Mouse (Mus musculus) retina, embryonic 14.5 days (tissue): Measurements from ENCODE around the gene Ttc41.
A peak's percentile ranks its signal among the peaks of the same experiment; 100 is the strongest.

Source experiments
- DNase-seq: peaks from one replicate; pipeline ENCODE4 v3.0.0-alpha.2; 2015; ENCODE audit warnings: low spot score

Gene Ttc41

GRCm38 (mm10) chr10:86755816-86756502 lies 50.3 kb downstream of the Ttc41 start:
- no peak for DNase-seq

GRCm38 (mm10) chr10:86757724-86758123 lies 52.1 kb downstream of the Ttc41 start:
- no peak for DNase-seq

- DNase-seq, result no peak
Measured at GRCm38 (mm10) chr10:86758211-86758610, 52.6 kb downstream of the Ttc41 start.

GRCm38 (mm10) chr10:86761236-86761635 lies 55.6 kb downstream of the Ttc41 start:
- no peak for DNase-seq

GRCm38 (mm10) chr10:86761722-86762383 lies 56.2 kb downstream of the Ttc41 start:
- no peak for DNase-seq

- no peak for DNase-seq
Measured at GRCm38 (mm10) chr10:86762384-86762730, 56.7 kb downstream of the Ttc41 start.

- no peak for DNase-seq
Measured at GRCm38 (mm10) chr10:86763672-86764071, 58.1 kb downstream of the Ttc41 start, which contains the start of gene Gm49358. Gene Gm49358, plus strand, starts transcription at chr10:86763972.

- no peak for DNase-seq
Measured at GRCm38 (mm10) chr10:86765344-86765966, 59.8 kb downstream of the Ttc41 start.

- DNase-seq, result no peak
Measured at GRCm38 (mm10) chr10:86769216-86769615, 63.6 kb downstream of the Ttc41 start.

GRCm38 (mm10) chr10:86769797-86770196 lies 64.2 kb downstream of the Ttc41 start:
- no peak for DNase-seq

GRCm38 (mm10) chr10:86771701-86772100 lies 66.1 kb downstream of the Ttc41 start:
- no peak for DNase-seq

- no peak for DNase-seq
Measured at GRCm38 (mm10) chr10:86772231-86772631, 66.6 kb downstream of the Ttc41 start.

- no peak for DNase-seq
Measured at GRCm38 (mm10) chr10:86773360-86773759, 67.7 kb downstream of the Ttc41 start.

GRCm38 (mm10) chr10:86776281-86776680 lies 70.7 kb downstream of the Ttc41 start:
- DNase-seq, result no peak

GRCm38 (mm10) chr10:86777614-86778319 lies 72.2 kb downstream of the Ttc41 start:
- DNase-seq, result no peak

- DNase-seq, result peak; percentile 96
Measured at GRCm38 (mm10) chr10:86778398-86779116, 72.9 kb downstream of the Ttc41 start, which contains the start of gene Nt5dc3. Gene Nt5dc3, plus strand, starts transcription at chr10:86779005.

GRCm38 (mm10) chr10:86779117-86779755 lies 73.6 kb downstream of the Ttc41 start:
- peak; percentile 44 for DNase-seq

GRCm38 (mm10) chr10:86779816-86780500 lies 74.3 kb downstream of the Ttc41 start:
- DNase-seq, result no peak

- DNase-seq, result no peak
Measured at GRCm38 (mm10) chr10:86781641-86782040, 76.0 kb downstream of the Ttc41 start.

GRCm38 (mm10) chr10:86782656-86783055 lies 77.0 kb downstream of the Ttc41 start:
- no peak for DNase-seq

- DNase-seq, result no peak
Measured at GRCm38 (mm10) chr10:86783561-86783960, 78.0 kb downstream of the Ttc41 start.
